ENCODE assay signal across 10 mouse cellular contexts in genomic region chr11:71389659-71390058, GRCm38 (mm10).
DNase-seq lines count a peak whose midpoint lies in the region; ATAC-seq and TF ChIP-seq lines count a peak whose summit lies in the region.
"Had no signal": no experiment of that assay in that cellular context is flagged by ENCODE, and none has a peak within 500 bp of the region (broad histone marks: within the 10 kb centered on the region; RNA-seq: fewer than 3 reads in every experiment).

No protein-coding gene starts in this region.

- ATAC-seq in kidney, embryonic 14.5 days (ENCODE audit: low FRiP score, low TSS enrichment), result peak; percentile 98
- ATAC-seq in intestine, embryonic 15.5 days, result peak; percentile 49
- peak; percentile 34; the same call in 1 of the 2 replicates for ATAC-seq in midbrain, postnatal 0 days (ENCODE audit: low FRiP score)

- no peak for DNase-seq in kidney, adult 18-20 months
- DNase-seq in R1 (ENCODE audit: low read depth, low spot score), result peak; percentile 39
- peak; percentile 69 for DNase-seq in embryo, embryonic 10.5 days (ENCODE audit: low spot score)
- DNase-seq in midbrain, postnatal 0 days (ENCODE audit: low spot score), result peak; percentile 71
- DNase-seq in urinary bladder, postnatal 10 days (ENCODE audit: low spot score), result no peak
- DNase-seq in thymus, postnatal 36 days, result no peak

- no peak overlapping the region for H3K4me2 ChIP-seq in kidney, embryonic 14.5 days (replicated peaks; ENCODE audit: low read depth, low read length)
- no peak overlapping the region for H3K4me2 ChIP-seq in intestine, embryonic 15.5 days (replicated peaks)
- peak overlapping the region; percentile 13; the same call in 1 of the 2 replicates for H3K4me2 ChIP-seq in midbrain, postnatal 0 days (ENCODE audit: low read depth, low read length, poor library complexity, severe bottlenecking)

- no peak for TF ChIP-seq CTCF in midbrain, postnatal 0 days (IDR thresholded peaks at IDR 0.05)

- H3K27ac ChIP-seq in kidney, embryonic 14.5 days (ENCODE audit: low read depth, low read length), result no peak overlapping the region
- H3K27ac ChIP-seq in intestine, embryonic 15.5 days, result no peak overlapping the region
- H3K27ac ChIP-seq in midbrain, postnatal 0 days (ENCODE audit: low read depth, low read length), result no peak overlapping the region; the same call in 1 of the 2 replicates
- H3K27ac ChIP-seq: liver, embryonic 14.5 days had no signal

- H3K27me3 ChIP-seq in kidney, embryonic 14.5 days (ENCODE audit: control insufficient read depth, insufficient read depth, low read length), result no peaks in the 10 kb centered on the region
- H3K27me3 ChIP-seq in intestine, embryonic 15.5 days (replicated peaks), result no peaks in the 10 kb centered on the region
- H3K27me3 ChIP-seq in midbrain, postnatal 0 days (ENCODE audit: insufficient read depth, low read length), result no peaks in the 10 kb centered on the region

- no peak overlapping the region for H3K4me3 ChIP-seq in kidney, embryonic 14.5 days (ENCODE audit: low read length)
- H3K4me3 ChIP-seq in intestine, embryonic 15.5 days (replicated peaks), result no peak overlapping the region
- H3K4me3 ChIP-seq in midbrain, postnatal 0 days (ENCODE audit: low read depth, low read length), result no peak overlapping the region

- WGBS in kidney, embryonic 14.5 days, result 7% methylated on average over 7 of the region's 7 CpGs
- 20% methylated on average over 7 of the region's 7 CpGs for WGBS in intestine, embryonic 15.5 days
- whole genome bisulfite sequencing in midbrain, postnatal 0 days, result 9% methylated on average over 7 of the region's 7 CpGs

- no peaks in the 10 kb centered on the region for H3K4me1 ChIP-seq in kidney, embryonic 14.5 days (ENCODE audit: control insufficient read depth, insufficient read depth, low read length)
- no peaks in the 10 kb centered on the region for H3K4me1 ChIP-seq in intestine, embryonic 15.5 days (replicated peaks)
- H3K4me1 ChIP-seq in midbrain, postnatal 0 days (ENCODE audit: insufficient read depth, low read length), result 0 out of 2 replicates have a peak, but pooled peaks cover 7% of the 10 kb centered on the region

- H3K9me3 ChIP-seq in kidney, embryonic 14.5 days (ENCODE audit: control insufficient read depth, low read length), result no peaks in the 10 kb centered on the region
- no peaks in the 10 kb centered on the region for H3K9me3 ChIP-seq in intestine, embryonic 15.5 days
- H3K9me3 ChIP-seq in midbrain, postnatal 0 days (ENCODE audit: low read length), result no peaks in the 10 kb centered on the region

- no peak overlapping the region for H3K9ac ChIP-seq in kidney, embryonic 14.5 days (ENCODE audit: low read depth, low read length)
- no peak overlapping the region for H3K9ac ChIP-seq in intestine, embryonic 15.5 days
- H3K9ac ChIP-seq in midbrain, postnatal 0 days (replicated peaks; ENCODE audit: low read length, poor library complexity, severe bottlenecking), result no peak overlapping the region
- H3K9ac ChIP-seq: liver, embryonic 14.5 days had no signal

- H3K36me3 ChIP-seq in kidney, embryonic 14.5 days (ENCODE audit: control insufficient read depth, insufficient read depth, low read length), result no peaks in the 10 kb centered on the region
- H3K36me3 ChIP-seq in intestine, embryonic 15.5 days, result no peaks in the 10 kb centered on the region
- no peaks in the 10 kb centered on the region for H3K36me3 ChIP-seq in midbrain, postnatal 0 days (ENCODE audit: insufficient read depth, low read length)
- H3K36me3 ChIP-seq: G1E had no signal

Comparison
In these comparisons a context has a peak if more than half of its experiments do, and no peak if none do; other contexts are left out.
1. ATAC-seq: peak in every context shown above with its lines; median percentile 98 in kidney, embryonic 14.5 days; 49 in intestine, embryonic 15.5 days; 34 in midbrain, postnatal 0 days.
2. DNase-seq: peak in R1 (single experiment), embryo, embryonic 10.5 days (single experiment) and midbrain, postnatal 0 days (single experiment); none in kidney, adult 18-20 months (single experiment), urinary bladder, postnatal 10 days (single experiment) and thymus, postnatal 36 days (0 of 2).